Mouse (Mus musculus) forebrain, embryonic 14.5 days (tissue): Measurements from ENCODE around the gene Zfp213. TPM values are rescaled to one million over a fixed set of nuclear protein-coding genes. Genes with fewer than 3 reads are reported as not detected.

Experiments
- polyA plus RNA-seq: library from polyadenylated mRNA; unstranded; fragments of >200 nt; fragmentation: Nextera tagmentation; extraction: Ambion mirVana; gene quantifications from 2 replicates; pipeline ENCODE4 v1.2.1, GENCODE M21; 2014

Zfp213 gene
- polyA plus RNA-seq, 1 experiment from 2014 or later: 20.9 TPM

Other genes starting within 250 kb of the Zfp213 start
- not detected in 2 replicates for gene Vmn2r115, start 220.5 kb downstream of the Zfp213 start, polyA plus RNA-seq
- not detected in 2 replicates for gene Vmn2r116, start 179.6 kb downstream of the Zfp213 start, polyA plus RNA-seq
- gene Vmn2r117, start 84.5 kb downstream of the Zfp213 start, polyA plus RNA-seq: not detected in 2 replicates
- 24.1 and 26.0 TPM in 2 replicates for gene Zfp13, start 35.2 kb upstream of the Zfp213 start, polyA plus RNA-seq
- not detected in 2 replicates for gene Zscan10, start 36.6 kb upstream of the Zfp213 start, polyA plus RNA-seq
- gene Mmp25, start 81.0 kb upstream of the Zfp213 start, polyA plus RNA-seq: 0.62 and 0.90 TPM in 2 replicates
- gene Bicdl2, start 96.3 kb upstream of the Zfp213 start, polyA plus RNA-seq: not detected in 2 replicates
- 107 and 112 TPM in 2 replicates for gene Hcfc1r1, start 109.4 kb upstream of the Zfp213 start, polyA plus RNA-seq
- gene Thoc6, start 109.6 kb upstream of the Zfp213 start, polyA plus RNA-seq: 43.8 and 45.9 TPM in 2 replicates
- 2.6 and 2.9 TPM in 2 replicates for gene Tnfrsf12a, start 113.2 kb upstream of the Zfp213 start, polyA plus RNA-seq
- gene Cldn6, start 115.0 kb upstream of the Zfp213 start, polyA plus RNA-seq: 0.24 and 0.25 TPM in 2 replicates
- gene Cldn9, start 119.8 kb upstream of the Zfp213 start, polyA plus RNA-seq: 1.6 and 2.3 TPM in 2 replicates
- not detected in 2 replicates for gene 1520401A03Rik, start 158.5 kb upstream of the Zfp213 start, polyA plus RNA-seq
- gene Pkmyt1, start 162.1 kb upstream of the Zfp213 start, polyA plus RNA-seq: 18.0 and 23.1 TPM in 2 replicates
- gene Paqr4, start 176.6 kb upstream of the Zfp213 start, polyA plus RNA-seq: 31.9 and 38.3 TPM in 2 replicates
- 0.23 and 0.25 TPM in 2 replicates for gene Kremen2, start 181.6 kb upstream of the Zfp213 start, polyA plus RNA-seq
- gene Flywch1, start 207.4 kb upstream of the Zfp213 start, polyA plus RNA-seq: 129 and 143 TPM in 2 replicates
- gene Flywch2, start 221.8 kb upstream of the Zfp213 start, polyA plus RNA-seq: 36.9 and 44.2 TPM in 2 replicates
- 226 and 339 TPM in 2 replicates for gene Srrm2, start 226.3 kb upstream of the Zfp213 start, polyA plus RNA-seq